Mouse (Mus musculus) thymus, postnatal 25 days (tissue): ENCODE data around the gene Ucn2.

ENCODE experiments used
- DNase-seq: peaks from one replicate; pipeline ENCODE4 v3.0.0; 2022

Gene Ucn2

GRCm38 (mm10) chr9:109032435-109032834, 46.6 kb downstream of the Ucn2 start:
- DNase-seq = no peak
